ENCODE assay signal across 8 mouse cellular contexts in the genomic region with DNA sequence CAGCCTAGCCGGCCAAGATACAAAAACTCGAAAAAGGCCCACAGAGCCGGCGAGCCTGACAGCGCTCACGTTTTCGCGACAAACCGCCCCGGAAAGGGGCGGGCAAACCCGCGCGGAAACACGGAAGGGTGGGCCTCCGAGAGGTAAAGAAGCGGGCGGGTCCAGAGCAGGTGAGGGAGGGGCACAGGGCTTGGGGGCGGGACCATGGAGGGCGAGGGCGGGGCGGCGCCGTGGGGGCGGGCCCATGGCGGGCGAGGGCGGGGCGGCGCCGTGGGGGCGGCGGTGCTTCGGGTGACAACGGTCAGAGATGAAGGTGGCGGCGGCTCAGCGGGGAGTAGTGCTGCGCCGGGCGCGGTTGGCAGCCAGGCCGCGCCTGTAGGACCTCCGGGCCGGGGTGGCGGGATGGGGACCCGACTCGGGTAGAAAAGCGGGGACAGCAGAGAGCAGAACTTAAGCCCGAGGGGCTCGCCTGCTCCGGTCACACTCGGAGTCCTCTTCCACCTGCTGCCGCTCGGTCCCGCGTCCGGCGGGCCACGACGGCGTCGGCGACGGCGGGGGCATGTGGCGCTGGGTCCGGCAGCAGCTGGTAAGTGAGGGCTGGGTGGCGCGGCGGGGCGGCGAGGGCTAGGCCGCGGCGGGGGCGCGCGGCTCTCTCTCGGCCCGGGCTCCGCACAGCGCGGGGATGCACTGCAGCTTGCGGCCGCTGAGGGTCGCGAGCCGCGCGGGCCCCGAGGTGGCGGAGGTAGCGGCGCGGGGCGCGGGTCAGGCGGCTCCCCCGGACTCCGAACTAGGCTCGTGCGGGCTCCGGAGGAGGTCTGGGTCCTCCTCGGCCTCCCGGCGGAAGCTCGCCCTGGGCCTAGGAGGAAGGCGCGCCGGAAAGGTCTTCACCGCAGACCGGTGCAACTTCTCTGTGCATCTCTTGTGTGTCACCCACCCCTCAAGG. TPM values are rescaled to one million over a fixed set of nuclear protein-coding genes. Genes with fewer than 3 reads are reported as not detected.
DNase-seq lines count a peak whose midpoint lies in the region; ATAC-seq and TF ChIP-seq lines count a peak whose summit lies in the region.

A gene (plus strand): TSS at position 282 of the 943 bp plus-strand sequence.

- no peak for TF ChIP-seq CTCF in kidney, adult 2 months (conservative IDR thresholded peaks at IDR 0.05; ENCODE audit: insufficient read depth, insufficient read length, low read depth, low read length)
- TF ChIP-seq CTCF in midbrain, postnatal 0 days (IDR thresholded peaks at IDR 0.05) = peak; percentile 41; the same call in 1 of the 2 replicates

- ATAC-seq in embryonic facial prominence, embryonic 12.5 days (ENCODE audit: insufficient number of reproducible peaks, insufficient read depth, low FRiP score, low TSS enrichment) = peak; percentile 93
- ATAC-seq in limb, embryonic 14.5 days (ENCODE audit: low FRiP score, low read depth) = peak; percentile 92
- ATAC-seq in midbrain, postnatal 0 days (ENCODE audit: low FRiP score) = peak; percentile 96

- H3K9ac ChIP-seq in embryonic facial prominence, embryonic 12.5 days = peak within 1 kb of the TSS; percentile 86
- H3K9ac ChIP-seq in limb, embryonic 14.5 days (ENCODE audit: low read depth, low read length, severe bottlenecking) = peak within 1 kb of the TSS; percentile 91
- peak within 1 kb of the TSS; percentile 96 for H3K9ac ChIP-seq in midbrain, postnatal 0 days (replicated peaks; ENCODE audit: low read length, poor library complexity, severe bottlenecking)

- peak; percentile 84 for DNase-seq in 3134 (ENCODE audit: extremely low read depth, insufficient read length, low spot score)
- DNase-seq in adrenal gland, postnatal 25 days = peak; percentile 91
- DNase-seq in heart, adult 18-20 months = peak; percentile 81 to 84
- peak; percentile 90 for DNase-seq in kidney, adult 2 months
- peak; percentile 78 for DNase-seq in limb, embryonic 14.5 days (ENCODE audit: low spot score)
- DNase-seq in midbrain, postnatal 0 days (ENCODE audit: low spot score) = peak; percentile 76
- DNase-seq in spleen, postnatal 14 days (ENCODE audit: low spot score in 2 of 2) = peak; percentile 74 to 80

- WGBS in embryonic facial prominence, embryonic 12.5 days = under 1% methylated on average over 96 of the region's 114 CpGs
- 1% methylated on average over 107 of the region's 114 CpGs for WGBS in kidney, adult 2 months
- WGBS in limb, embryonic 14.5 days = 0% methylated on average over 41 of the region's 114 CpGs
- WGBS in midbrain, postnatal 0 days = under 1% methylated on average over 89 of the region's 114 CpGs

- H3K4me1 ChIP-seq in embryonic facial prominence, embryonic 12.5 days = peaks cover 4% of the 10 kb centered on the region; the same call in 1 of the 2 replicates
- 0 out of 2 replicates have a peak, but pooled peaks cover 3% of the 10 kb centered on the region for H3K4me1 ChIP-seq in kidney, adult 2 months (ENCODE audit: control insufficient read depth, insufficient read depth, low read length)
- peaks cover 6% of the 10 kb centered on the region; the same call in 1 of the 2 replicates for H3K4me1 ChIP-seq in limb, embryonic 14.5 days (ENCODE audit: control insufficient read depth, insufficient read depth, low read length)
- no peaks in the 10 kb centered on the region for H3K4me1 ChIP-seq in midbrain, postnatal 0 days (ENCODE audit: insufficient read depth, low read length)

- H3K4me2 ChIP-seq in embryonic facial prominence, embryonic 12.5 days (replicated peaks) = peak within 1 kb of the TSS; percentile 55
- peak within 1 kb of the TSS; percentile 66 for H3K4me2 ChIP-seq in limb, embryonic 14.5 days (replicated peaks; ENCODE audit: low read depth, low read length, severe bottlenecking)
- H3K4me2 ChIP-seq in midbrain, postnatal 0 days (ENCODE audit: low read depth, low read length, poor library complexity, severe bottlenecking) = peak within 1 kb of the TSS; percentile 56

- no peaks in the 10 kb centered on the region for H3K9me3 ChIP-seq in embryonic facial prominence, embryonic 12.5 days
- no peaks in the 10 kb centered on the region for H3K9me3 ChIP-seq in limb, embryonic 14.5 days (ENCODE audit: control insufficient read depth, low read length)
- no peaks in the 10 kb centered on the region for H3K9me3 ChIP-seq in midbrain, postnatal 0 days (ENCODE audit: low read length)

- no peaks in the 10 kb centered on the region for H3K36me3 ChIP-seq in embryonic facial prominence, embryonic 12.5 days
- no peaks in the 10 kb centered on the region for H3K36me3 ChIP-seq in kidney, adult 2 months (ENCODE audit: control insufficient read depth, insufficient read depth, low read length)
- H3K36me3 ChIP-seq in limb, embryonic 14.5 days (ENCODE audit: control insufficient read depth, insufficient read depth, low read length) = no peaks in the 10 kb centered on the region
- no peaks in the 10 kb centered on the region for H3K36me3 ChIP-seq in midbrain, postnatal 0 days (ENCODE audit: insufficient read depth, low read length)

- H3K27ac ChIP-seq in embryonic facial prominence, embryonic 12.5 days = peak within 1 kb of the TSS; percentile 93
- H3K27ac ChIP-seq in kidney, adult 2 months (ENCODE audit: insufficient read depth, low read depth, low read length) = peak within 1 kb of the TSS; percentile 54
- peak within 1 kb of the TSS; percentile 89 for H3K27ac ChIP-seq in limb, embryonic 14.5 days (replicated peaks; ENCODE audit: low read depth, low read length)
- H3K27ac ChIP-seq in midbrain, postnatal 0 days (ENCODE audit: low read depth, low read length) = peak within 1 kb of the TSS; percentile 89

- no peak for TF ChIP-seq POLR2A in kidney, adult 2 months (IDR thresholded peaks at IDR 0.05; ENCODE audit: low read depth, low read length)
- TF ChIP-seq POLR2A in limb, embryonic 14.5 days (IDR thresholded peaks at IDR 0.05; ENCODE audit: borderline replicate concordance, extremely low read depth, insufficient read depth, insufficient read length) = no peak

- H3K27me3 ChIP-seq in embryonic facial prominence, embryonic 12.5 days = no peaks in the 10 kb centered on the region
- H3K27me3 ChIP-seq in kidney, adult 2 months (replicated peaks; ENCODE audit: control insufficient read depth, insufficient read depth, low read length) = no peaks in the 10 kb centered on the region
- H3K27me3 ChIP-seq in limb, embryonic 14.5 days (ENCODE audit: control insufficient read depth, insufficient read depth, low read length) = no peaks in the 10 kb centered on the region
- no peaks in the 10 kb centered on the region for H3K27me3 ChIP-seq in midbrain, postnatal 0 days (ENCODE audit: insufficient read depth, low read length)

- peak within 1 kb of the TSS; percentile 85 for H3K4me3 ChIP-seq in embryonic facial prominence, embryonic 12.5 days
- peak within 1 kb of the TSS; percentile 90 for H3K4me3 ChIP-seq in kidney, adult 2 months (ENCODE audit: insufficient read depth, low read depth, low read length)
- peak within 1 kb of the TSS; percentile 89 for H3K4me3 ChIP-seq in limb, embryonic 14.5 days (replicated peaks; ENCODE audit: low read length)
- peak within 1 kb of the TSS; percentile 94 for H3K4me3 ChIP-seq in midbrain, postnatal 0 days (ENCODE audit: low read depth, low read length)

RNA-seq across cellular contexts. Expression of the gene that starts here (rescaled TPM):
- total RNA-seq in adrenal gland, postnatal 25 days (2021) = 61.0 and 62.1 TPM in 2 replicates
- polyA plus RNA-seq in embryonic facial prominence, embryonic 12.5 days (2016; fragmentation: Nextera tagmentation; extraction: Ambion mirVana) = 37.1 and 38.3 TPM in 2 replicates
- total RNA-seq in heart, adult 18-20 months (2021) = 10 to 100 TPM; 19.9 to 29.3 TPM
- 19.2 and 21.9 TPM in 2 replicates for polyA plus RNA-seq in kidney, adult 2 months (2012; rRNA removed)
- 49.0 and 49.2 TPM in 2 replicates for polyA plus RNA-seq in limb, embryonic 14.5 days (2012; rRNA removed)
- polyA plus RNA-seq in limb, embryonic 14.5 days (2014; fragmentation: Nextera tagmentation; extraction: Ambion mirVana) = 37.3 and 44.5 TPM in 2 replicates
- 49.9 and 69.1 TPM in 2 replicates for total RNA-seq in midbrain, postnatal 0 days (2014; rRNA removed)
- 36.5 and 36.8 TPM in 2 replicates for polyA plus RNA-seq in midbrain, postnatal 0 days (2015; fragmentation: Nextera tagmentation; extraction: Ambion mirVana)

Comparison
In these comparisons a context has a peak if more than half of its experiments do, and no peak if none do; other contexts are left out.
1. Peak in every context shown above with its lines: DNase-seq, ATAC-seq, H3K4me3 ChIP-seq and H3K27ac ChIP-seq.